Mouse (Mus musculus) thymus, adult 2 months (tissue): ENCODE data around the gene C1s2.

Experiments
- CTCF ChIP-seq: fragments of 200-500 bp; IDR thresholded peaks from 2 replicates; pipeline ENCODE4 v1.5.1; 2012; ENCODE audit warnings: mild to moderate bottlenecking, control low read depth, low read length, moderate library complexity, borderline replicate concordance; ENCODE audit not compliant: control insufficient read depth, poor library complexity, insufficient read depth; ENCODE audit errors: extremely low read depth
- POLR2A ChIP-seq: fragments of 200-500 bp; IDR thresholded peaks from 2 replicates; pipeline ENCODE4 v1.6.1; 2012; ENCODE audit warnings: mild to moderate bottlenecking, low read length, control low read depth, moderate library complexity; ENCODE audit not compliant: control insufficient read depth, poor library complexity, insufficient read depth; ENCODE audit errors: extremely low read depth

- no peak for TF ChIP-seq CTCF
- no peak for TF ChIP-seq POLR2A
Observed at GRCm38 (mm10) chr6:124582231-124582630, 53.7 kb downstream of the C1s2 start.
